Mouse (Mus musculus) CH12.LX (cell line): ENCODE measurements at regions not wholly inside any gene's neighbourhood (a gene's known extent, or its start where the extent isn't known, plus 50 kb on each side); places are given as distances from the start of the nearest gene placed in this dataset.

Experiments used
- DNase-seq: peaks from one replicate; pipeline ENCODE4 v3.0.0-alpha.2; 2013; ENCODE audit errors: extremely low read depth
- H3K27ac ChIP-seq: 2 replicates; pipeline ENCODE4 v1.5.1; 2012; ENCODE audit warnings: low read depth, mild to moderate bottlenecking, control low read depth, moderate library complexity; ENCODE audit not compliant: insufficient read depth
- H3K27me3 ChIP-seq: replicated peaks from 2 replicates; pipeline ENCODE3; 2012; ENCODE audit warnings: inconsistent platforms
- H3K36me3 ChIP-seq, 2 experiments: replicated peaks in 1 of 2; 2 replicates each; pipeline versions ENCODE3 to v1.6.1; 2012; ENCODE audit warnings: inconsistent platforms in 1 of 2, low read length in 1 of 2, mild to moderate bottlenecking in 1 of 2, mixed read lengths in 1 of 2, moderate library complexity in 1 of 2; ENCODE audit not compliant: control insufficient read depth in 1 of 2, insufficient read depth in 1 of 2
- H3K4me1 ChIP-seq, 2 experiments: 2 replicates each; pipeline ENCODE4 v1.6.1; 2012; ENCODE audit warnings: inconsistent platforms in 1 of 2, moderate library complexity in 1 of 2; ENCODE audit not compliant: insufficient read depth in 2 of 2, control insufficient read depth in 1 of 2
- H3K4me2 ChIP-seq: 2 replicates; pipeline ENCODE4 v1.6.1; 2012; ENCODE audit warnings: low read depth, mild to moderate bottlenecking, control low read depth; ENCODE audit not compliant: poor library complexity, insufficient read depth, severe bottlenecking
- H3K4me3 ChIP-seq, 3 experiments: fragments of 150-350 bp in 1 of 3; sonication (generic) in 1 of 3; replicated peaks in 1 of 3; 2 replicates each; pipeline versions ENCODE3 to v1.5.1; 2011 to 2012; ENCODE audit warnings: low read depth in 2 of 3, low read length in 2 of 3, mild to moderate bottlenecking in 2 of 3, moderate library complexity in 2 of 3, control low read depth in 1 of 3, improper control_type of control experiment in 1 of 3, inconsistent platforms in 1 of 3, mixed read lengths in 1 of 3; ENCODE audit not compliant: poor library complexity in 1 of 3
- H3K79me2 ChIP-seq: replicated peaks from 2 replicates; pipeline ENCODE4 v1.6.1; 2012; ENCODE audit warnings: mild to moderate bottlenecking, moderate library complexity; ENCODE audit not compliant: control insufficient read depth, poor library complexity, insufficient read depth, severe bottlenecking; ENCODE audit errors: extremely low read depth
- H3K9ac ChIP-seq: 2 replicates; pipeline ENCODE4 v1.6.1; 2012; ENCODE audit warnings: low read depth, mild to moderate bottlenecking, control low read depth, moderate library complexity; ENCODE audit not compliant: insufficient read depth
- H3K9me3 ChIP-seq: replicated peaks from 2 replicates; pipeline ENCODE3; 2012; ENCODE audit warnings: low read length, inconsistent platforms, mixed read lengths
- CHD2 ChIP-seq: IDR thresholded peaks from 2 replicates; pipeline ENCODE4 v1.6.1; 2011; ENCODE audit warnings: low read length, improper control_type of control experiment
- ETS1 ChIP-seq: conservative IDR thresholded peaks from 2 replicates; pipeline ENCODE4 v1.6.1; 2012; ENCODE audit warnings: low read depth, mild to moderate bottlenecking, inconsistent platforms, low read length, improper control_type of control experiment, moderate library complexity
- GABPA ChIP-seq: IDR thresholded peaks from 2 replicates; pipeline ENCODE4 v1.6.1; 2012; ENCODE audit warnings: low read depth, low read length, improper control_type of control experiment, inconsistent platforms; ENCODE audit not compliant: insufficient replicate concordance
- IRF4 ChIP-seq: IDR thresholded peaks from 2 replicates; pipeline ENCODE4 v1.6.1; 2014; ENCODE audit warnings: low read depth, mild to moderate bottlenecking, inconsistent platforms, low read length, improper control_type of control experiment
- JUN ChIP-seq: IDR thresholded peaks from 2 replicates; pipeline ENCODE4 v1.6.1; 2011; ENCODE audit warnings: low read depth, mild to moderate bottlenecking, low read length, improper control_type of control experiment, moderate library complexity; ENCODE audit not compliant: insufficient read depth
- KAT2A ChIP-seq: IDR thresholded peaks from 2 replicates; pipeline ENCODE4 v1.6.1; 2012; ENCODE audit warnings: low read length, improper control_type of control experiment, inconsistent platforms; ENCODE audit not compliant: insufficient replicate concordance
- MAFK ChIP-seq: IDR thresholded peaks from 2 replicates; pipeline ENCODE4 v1.6.1; 2011; ENCODE audit warnings: low read length, improper control_type of control experiment; ENCODE audit not compliant: insufficient replicate concordance
- MAZ ChIP-seq: IDR thresholded peaks from 2 replicates; pipeline ENCODE4 v1.6.1; 2012; ENCODE audit warnings: low read depth, mild to moderate bottlenecking, inconsistent platforms, low read length, improper control_type of control experiment, moderate library complexity
- MEF2A ChIP-seq: IDR thresholded peaks from 2 replicates; pipeline ENCODE4 v1.6.1; 2014; ENCODE audit warnings: low read depth, mild to moderate bottlenecking, inconsistent platforms, low read length, improper control_type of control experiment, borderline replicate concordance
- NELFE ChIP-seq: IDR thresholded peaks from 2 replicates; pipeline ENCODE4 v1.6.1; 2011; ENCODE audit warnings: low read depth, low read length, improper control_type of control experiment
- NRF1 ChIP-seq: IDR thresholded peaks from 2 replicates; pipeline ENCODE4 v1.6.1; 2014; ENCODE audit warnings: low read depth, mild to moderate bottlenecking, inconsistent platforms, low read length, improper control_type of control experiment, moderate library complexity
- PAX5 ChIP-seq: IDR thresholded peaks from 2 replicates; pipeline ENCODE4 v1.6.1; 2012; ENCODE audit warnings: low read length, inconsistent platforms, mixed read lengths
- RCOR1 ChIP-seq: conservative IDR thresholded peaks from 2 replicates; pipeline ENCODE4 v1.6.1; 2012; ENCODE audit warnings: low read depth, mild to moderate bottlenecking, inconsistent platforms, low read length, improper control_type of control experiment
- TCF12 ChIP-seq: IDR thresholded peaks from 2 replicates; pipeline ENCODE4 v1.6.1; 2014; ENCODE audit warnings: low read depth, mild to moderate bottlenecking, inconsistent platforms, low read length, improper control_type of control experiment
- UBTF ChIP-seq: IDR thresholded peaks from 2 replicates; pipeline ENCODE4 v1.6.1; 2012; ENCODE audit warnings: low read depth, mild to moderate bottlenecking, inconsistent platforms, low read length, improper control_type of control experiment, moderate library complexity
- USF1 ChIP-seq: IDR thresholded peaks from 2 replicates; pipeline ENCODE4 v1.6.1; 2014; ENCODE audit warnings: low read depth, mild to moderate bottlenecking, inconsistent platforms, low read length, improper control_type of control experiment
- ZC3H11A ChIP-seq: IDR thresholded peaks from 2 replicates; pipeline ENCODE4 v1.6.1; 2012; ENCODE audit warnings: low read depth, mild to moderate bottlenecking, inconsistent platforms, low read length, improper control_type of control experiment
- ZKSCAN1 ChIP-seq: IDR thresholded peaks from 2 replicates; pipeline ENCODE4 v1.6.1; 2012; ENCODE audit warnings: low read depth, inconsistent platforms, low read length, improper control_type of control experiment, borderline replicate concordance
- dilution Hi-C: fragments of 300-500 bp; cut with MboI; formaldehyde crosslinking; loops from 2 replicates; pipeline ENCODE4 v1.14.3; 2020; ENCODE audit warnings: low sequenced_read_pairs; ENCODE audit not compliant: extremely low pct_unique_long_range_greater_than_20kb, extremely low pct_ligation_motif_present
- in situ Hi-C: fragments of 300-500 bp; cut with MboI; formaldehyde crosslinking; loops from 3 replicates; pipeline ENCODE4 v1.14.3; 2019; ENCODE audit warnings: low sequenced_read_pairs, low pct_ligation_motif_present, low pct_unique_long_range_greater_than_20kb, mixed read lengths

- H3K27me3 ChIP-seq, result peaks cover 7% of the 10 kb centered on the region
- no peaks in the 10 kb centered on the region for H3K79me2 ChIP-seq
- in situ Hi-C loops (no loop called here), dilution Hi-C loops (no loop called here)
- H3K4me2 ChIP-seq, result no peak overlapping the region
- no peaks in the 10 kb centered on the region for H3K36me3 ChIP-seq
- H3K9ac ChIP-seq, result no peak overlapping the region
- TF ChIP-seq RCOR1 (no peak), TCF12 (no peak), NELFE (no peak), JUN (no peak), ETS1 (no peak), MEF2A (no peak), KAT2A (no peak), MAZ (no peak), NRF1 (no peak), PAX5 (no peak), MAFK (no peak), ZC3H11A (no peak), USF1 (no peak), UBTF (no peak), IRF4 (no peak), CHD2 (no peak)
- TF ChIP-seq, all 38 proteins: peak for 0
- no peak for DNase-seq
- no peak overlapping the region for H3K4me3 ChIP-seq
- peaks cover 3% of the 10 kb centered on the region for H3K9me3 ChIP-seq
- H3K27ac ChIP-seq, result no peak overlapping the region
- H3K4me1 ChIP-seq, result no peaks in the 10 kb centered on the region
Observed at GRCm38 (mm10) chr16:24069411-24069810, 80.8 kb upstream of the Bcl6 start.

- Histone ChIP-seq H3K4me3 (no peak overlapping the region), H3K4me1 (no peaks in the 10 kb centered on the region), H3K36me3 (no peaks in the 10 kb centered on the region), H3K27me3 (peaks cover 7% of the 10 kb centered on the region), H3K9ac (no peak overlapping the region), H3K79me2 (no peaks in the 10 kb centered on the region), H3K9me3 (peaks cover 3% of the 10 kb centered on the region), H3K4me2 (no peak overlapping the region), H3K27ac (no peak overlapping the region)
- dilution Hi-C loops, result no loop called here
- DNase-seq, result no peak
- in situ Hi-C loops, result no loop called here
- TF ChIP-seq GABPA (no peak), ZKSCAN1 (no peak)
Observed at GRCm38 (mm10) chr16:24068250-24068813, 79.7 kb upstream of the Bcl6 start.
